Mouse (Mus musculus) heart, embryonic 14.5 days (tissue): ENCODE results near the gene Tgif2. TPM values are rescaled to one million over a fixed set of nuclear protein-coding genes. Genes with fewer than 3 reads are reported as not detected.

Source experiments
- ATAC-seq: fragments of 200-750 bp; cut with Nextera tagmentation; 2 replicates; pipeline ENCODE4 v1.8.0; 2017; ENCODE audit warnings: low read depth, moderate TSS enrichment; ENCODE audit not compliant: insufficient number of reproducible peaks, insufficient read depth, low FRiP score
- H3K27ac ChIP-seq, 2 experiments: fragments of 200-500 bp in 1 of 2; fragments of 300-500 bp in 1 of 2; sonication (generic) in 1 of 2; replicated peaks in 1 of 2; 2 replicates each; pipeline ENCODE4 v1.5.1; 2012 to 2014; ENCODE audit warnings: low read depth in 2 of 2, low read length in 2 of 2, control low read depth in 1 of 2, mild to moderate bottlenecking in 1 of 2, mixed read lengths in 1 of 2; ENCODE audit not compliant: control insufficient read depth in 1 of 2, insufficient read depth in 1 of 2
- H3K27me3 ChIP-seq: fragments of 300-500 bp; sonication (generic); 2 replicates; pipeline ENCODE4 v1.6.1; 2014; ENCODE audit warnings: mild to moderate bottlenecking, low read length, control low read depth; ENCODE audit not compliant: control insufficient read depth, insufficient read depth
- H3K36me3 ChIP-seq: fragments of 300-500 bp; sonication (generic); 2 replicates; pipeline ENCODE4 v1.6.1; 2014; ENCODE audit warnings: mild to moderate bottlenecking, control low read depth, low read length, mixed read lengths; ENCODE audit not compliant: control insufficient read depth, insufficient read depth
- H3K4me1 ChIP-seq, 2 experiments: fragments of 200-500 bp in 1 of 2; fragments of 300-500 bp in 1 of 2; sonication (generic) in 1 of 2; 2 replicates each; pipeline ENCODE4 v1.6.1; 2012 to 2014; ENCODE audit warnings: low read length in 2 of 2, control low read depth in 1 of 2, mixed read lengths in 1 of 2; ENCODE audit not compliant: control insufficient read depth in 2 of 2, insufficient read depth in 2 of 2
- H3K4me2 ChIP-seq: fragments of 300-500 bp; sonication (generic); 2 replicates; pipeline ENCODE4 v1.6.1; 2014; ENCODE audit warnings: mild to moderate bottlenecking, low read length
- H3K4me3 ChIP-seq, 2 experiments: fragments of 200-500 bp in 1 of 2; fragments of 300-500 bp in 1 of 2; sonication (generic) in 1 of 2; 2 replicates each; pipeline ENCODE4 v1.5.1; 2012 to 2014; ENCODE audit warnings: low read length in 2 of 2, mild to moderate bottlenecking in 2 of 2, control low read depth in 1 of 2, low read depth in 1 of 2, moderate library complexity in 1 of 2; ENCODE audit not compliant: control insufficient read depth in 1 of 2, insufficient read depth in 1 of 2
- H3K9ac ChIP-seq: fragments of 300-500 bp; sonication (generic); 2 replicates; pipeline ENCODE4 v1.6.1; 2014; ENCODE audit warnings: mild to moderate bottlenecking, low read length
- H3K9me3 ChIP-seq: fragments of 300-500 bp; sonication (generic); 2 replicates; pipeline ENCODE4 v1.6.1; 2016; ENCODE audit warnings: low read length, control low read depth; ENCODE audit not compliant: control insufficient read depth
- WGBS: fragments of 180-500 bp; shearing (Covaris S2); extraction: QIAGEN DNeasy Blood & Tissue Kit; methylation state at CpG from one replicate; pipeline ENCODE4 v1.1.7; 2014; 5-methylcytosine and 5-hydroxymethylcytosine counted together
- polyA plus RNA-seq: library from polyadenylated mRNA; unstranded; fragments of >200 nt; fragmentation: Nextera tagmentation; extraction: Ambion mirVana; gene quantifications from 2 replicates; pipeline ENCODE4 v1.2.1, GENCODE M21; 2014

The Tgif2 gene
- polyA plus RNA-seq, 1 experiment from 2014 or later: 36.2 TPM

DNA sequence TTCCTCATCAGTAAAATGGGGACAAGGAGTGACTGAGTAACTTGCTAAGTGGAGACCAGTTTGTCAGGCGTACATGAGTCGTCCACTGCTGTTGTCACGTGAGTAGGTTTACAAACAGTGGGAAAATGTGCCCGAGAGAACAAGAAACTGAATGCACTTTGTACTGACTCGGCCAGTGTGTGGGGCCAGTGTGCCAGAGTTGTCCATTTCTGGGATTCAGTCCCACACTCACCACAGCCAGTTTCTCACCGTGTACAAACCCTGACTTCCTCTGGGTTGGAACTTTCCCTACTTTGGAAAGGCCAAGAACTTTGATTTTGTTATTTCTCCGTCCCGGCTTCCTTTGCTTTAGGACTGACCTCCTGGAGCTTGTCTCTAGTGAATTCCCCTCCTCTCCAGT lies 29.2 kb downstream of the Tgif2 start:
- H3K36me3 ChIP-seq: peaks cover 89% of the 10 kb centered on the region
- no peak overlapping the region for H3K27ac ChIP-seq
- H3K27me3 ChIP-seq: no peaks in the 10 kb centered on the region
- H3K4me3 ChIP-seq: no peak overlapping the region
- H3K9me3 ChIP-seq: no peaks in the 10 kb centered on the region
- H3K4me2 ChIP-seq: no peak overlapping the region
- WGBS: 74% methylated on average over 8 of the region's 8 CpGs
- H3K9ac ChIP-seq: no peak overlapping the region
- peaks cover 2 to 18% of the 10 kb centered on the region in 2 experiments for H3K4me1 ChIP-seq
- ATAC-seq: no peak

DNA sequence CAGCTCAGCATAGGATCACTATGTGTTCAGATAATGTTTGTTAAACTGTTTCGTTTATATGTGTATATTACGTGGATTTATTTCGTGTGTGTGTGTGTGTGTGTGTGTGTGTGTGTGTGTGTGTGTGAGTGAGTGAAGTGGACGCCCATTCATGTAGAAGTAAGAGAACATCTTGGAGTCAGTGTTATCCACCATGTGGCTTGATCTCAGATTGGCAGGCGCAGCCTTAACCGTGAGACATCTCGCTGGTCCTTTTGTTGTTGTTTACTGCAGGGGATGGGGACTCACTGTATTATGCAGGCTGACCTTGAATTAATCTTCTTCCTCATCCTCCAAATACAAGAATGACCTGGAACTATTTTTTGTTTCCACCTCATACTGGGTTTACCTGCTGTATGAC lies 29.7 kb downstream of the Tgif2 start:
- Histone ChIP-seq H3K9me3 (no peaks in the 10 kb centered on the region), H3K27ac (no peak overlapping the region), H3K4me1 (peaks cover 2 to 13% of the 10 kb centered on the region in 2 experiments), H3K36me3 (peaks cover 94% of the 10 kb centered on the region), H3K9ac (no peak overlapping the region), H3K4me3 (no peak overlapping the region), H3K27me3 (no peaks in the 10 kb centered on the region), H3K4me2 (no peak overlapping the region)
- WGBS: 84% methylated on average over 7 of the region's 7 CpGs
- no peak for ATAC-seq

DNA sequence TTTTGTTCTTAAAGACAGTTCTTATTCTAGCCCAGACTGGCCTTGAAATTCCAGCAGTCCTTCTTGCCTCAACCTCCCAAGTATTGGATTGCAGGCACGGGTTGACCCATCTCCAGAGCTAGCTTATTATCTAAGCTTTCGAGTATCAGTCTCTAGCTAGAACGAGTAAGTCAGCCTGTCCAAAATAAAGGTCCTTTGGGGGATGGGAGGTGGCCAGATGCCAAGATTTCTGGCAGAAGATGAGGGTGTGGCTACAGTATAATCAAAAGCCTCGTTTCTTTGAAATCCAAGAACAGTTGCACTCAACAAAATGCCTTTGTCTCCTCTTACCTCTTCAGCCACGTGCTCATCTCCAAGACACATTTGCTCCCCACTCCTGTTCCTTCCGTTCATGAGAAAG lies 30.7 kb downstream of the Tgif2 start:
- no peak for ATAC-seq
- Histone ChIP-seq H3K9me3 (no peaks in the 10 kb centered on the region), H3K4me1 (peaks cover 2 to 9% of the 10 kb centered on the region in 2 experiments; a peak in 3 of 4 replicates), H3K27ac (no peak overlapping the region), H3K4me2 (no peak overlapping the region), H3K4me3 (no peak overlapping the region), H3K9ac (no peak overlapping the region), H3K36me3 (peaks cover 92% of the 10 kb centered on the region), H3K27me3 (no peaks in the 10 kb centered on the region)
- WGBS: 33% methylated on average over 6 of the region's 6 CpGs

DNA sequence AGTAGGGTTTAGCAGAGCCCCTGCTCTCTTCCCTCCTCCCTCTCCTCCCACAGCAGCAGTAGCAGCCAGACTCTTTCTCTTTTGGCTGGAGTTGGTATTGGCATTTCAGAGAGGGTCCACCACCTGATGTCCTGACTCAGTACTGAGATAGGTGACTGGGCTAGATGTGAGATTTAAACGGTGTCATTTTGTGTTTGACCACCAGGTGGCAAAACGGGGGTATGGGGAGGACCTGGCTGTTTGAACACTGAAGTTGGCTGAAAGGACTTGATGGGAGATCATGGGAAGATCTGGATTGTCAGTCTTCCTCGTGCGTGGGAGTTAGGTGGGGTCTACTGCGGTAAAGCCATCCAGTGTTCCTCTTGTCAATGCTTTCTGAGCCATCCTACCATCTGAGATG lies 33.8 kb downstream of the Tgif2 start:
- 27% methylated on average over 5 of the region's 5 CpGs for WGBS
- no peak overlapping the region for H3K27ac ChIP-seq
- ATAC-seq: 0 out of 2 replicates have a peak, but pooled peaks have one; percentile 13

DNA sequence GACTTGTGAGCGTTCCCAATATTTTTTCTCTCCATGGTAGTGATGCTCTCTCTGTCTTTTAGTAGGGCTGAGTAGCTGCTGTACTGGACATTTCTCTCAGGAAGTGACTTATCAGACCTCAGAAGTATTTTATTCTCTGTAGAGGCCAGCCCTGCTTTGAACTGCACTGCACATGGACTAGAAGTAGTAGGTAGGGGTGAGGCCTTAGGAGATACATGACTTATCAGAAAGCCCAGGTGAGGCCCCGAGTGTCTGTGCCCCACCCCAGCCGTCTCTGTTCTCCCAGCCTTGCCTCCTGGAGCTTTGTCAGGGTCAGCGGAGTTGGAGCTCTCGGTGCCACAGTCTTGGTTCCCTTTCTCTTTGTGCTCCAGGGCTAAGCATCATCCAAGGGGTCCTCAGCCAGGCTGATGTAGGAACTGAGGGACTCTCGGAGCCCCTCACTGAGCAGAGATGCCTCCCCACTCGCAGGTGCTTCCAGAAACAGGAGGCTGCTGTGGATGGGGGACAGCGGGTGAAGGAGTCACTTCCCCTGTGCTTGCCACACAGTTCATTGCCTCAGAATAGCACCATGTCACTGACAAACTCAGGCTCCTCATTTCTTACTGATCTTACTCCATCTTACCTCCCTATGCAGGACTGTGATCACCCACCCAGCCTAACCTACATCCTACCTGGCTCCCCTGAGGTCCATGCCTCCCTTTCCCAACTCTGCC lies 34.4 kb downstream of the Tgif2 start:
- no peak overlapping the region for H3K27ac ChIP-seq
- no peaks in the 10 kb centered on the region for H3K27me3 ChIP-seq
- no peaks in the 10 kb centered on the region for H3K9me3 ChIP-seq
- WGBS: 89% methylated on average over 8 of the region's 8 CpGs
- ATAC-seq: no peak
- H3K36me3 ChIP-seq: peaks cover 55% of the 10 kb centered on the region
- no peak overlapping the region for H3K9ac ChIP-seq
- H3K4me1 ChIP-seq: peaks cover 2 to 9% of the 10 kb centered on the region in 2 experiments
- H3K4me3 ChIP-seq: no peak overlapping the region
- no peak overlapping the region for H3K4me2 ChIP-seq

More for the DNA sequence above, 33.8 kb downstream of the Tgif2 start:
- Histone ChIP-seq H3K9me3 (no peaks in the 10 kb centered on the region), H3K9ac (no peak overlapping the region), H3K4me3 (no peak overlapping the region), H3K36me3 (peaks cover 61% of the 10 kb centered on the region), H3K4me1 (peaks cover 2 to 9% of the 10 kb centered on the region in 2 experiments; a peak in 3 of 4 replicates), H3K4me2 (no peak overlapping the region), H3K27me3 (no peaks in the 10 kb centered on the region)

DNA sequence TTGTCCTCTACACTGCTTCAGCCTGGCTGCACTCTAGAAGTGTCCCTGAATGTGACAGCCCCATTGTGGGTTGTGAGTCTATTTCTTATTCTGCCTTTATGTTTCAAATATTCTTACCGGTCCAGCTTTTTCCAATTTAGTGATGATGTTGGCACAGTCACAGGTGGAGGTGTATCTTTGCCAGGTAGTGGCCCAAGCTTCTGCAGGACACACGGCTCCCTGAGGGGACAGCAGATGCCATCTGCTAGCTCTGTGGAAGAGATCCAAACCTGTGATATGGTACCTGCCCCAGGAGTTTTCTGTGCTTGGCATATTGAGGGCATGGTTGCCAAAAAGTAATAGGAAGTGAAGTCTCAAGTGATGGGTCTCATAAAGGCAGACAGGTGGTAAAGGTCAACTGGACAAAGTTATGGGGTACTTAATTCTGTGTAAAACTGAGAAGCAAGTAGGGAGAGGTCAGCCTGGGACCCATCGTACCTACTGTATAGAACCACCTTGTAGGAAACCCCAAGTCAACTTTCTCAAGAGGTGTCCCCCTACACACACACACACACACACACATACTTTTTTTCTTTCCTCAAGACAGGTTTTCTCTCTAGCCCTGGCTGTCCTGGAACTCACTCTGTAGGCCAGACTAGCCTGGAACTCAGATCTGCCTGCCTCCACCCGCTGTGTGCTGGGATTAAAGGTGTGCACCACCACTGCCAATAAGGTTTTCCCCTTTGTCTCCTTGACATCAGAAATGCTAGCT lies 35.1 kb downstream of the Tgif2 start:
- 93% methylated on average over 4 of the region's 4 CpGs for WGBS
- ATAC-seq: no peak
- H3K4me2 ChIP-seq: no peak overlapping the region
- H3K36me3 ChIP-seq: peaks cover 48% of the 10 kb centered on the region
- no peak overlapping the region for H3K9ac ChIP-seq
- no peak overlapping the region for H3K27ac ChIP-seq
- no peaks in the 10 kb centered on the region for H3K9me3 ChIP-seq
- peaks cover 2 to 6% of the 10 kb centered on the region in 2 experiments for H3K4me1 ChIP-seq
- no peak overlapping the region for H3K4me3 ChIP-seq
- H3K27me3 ChIP-seq: no peaks in the 10 kb centered on the region

DNA sequence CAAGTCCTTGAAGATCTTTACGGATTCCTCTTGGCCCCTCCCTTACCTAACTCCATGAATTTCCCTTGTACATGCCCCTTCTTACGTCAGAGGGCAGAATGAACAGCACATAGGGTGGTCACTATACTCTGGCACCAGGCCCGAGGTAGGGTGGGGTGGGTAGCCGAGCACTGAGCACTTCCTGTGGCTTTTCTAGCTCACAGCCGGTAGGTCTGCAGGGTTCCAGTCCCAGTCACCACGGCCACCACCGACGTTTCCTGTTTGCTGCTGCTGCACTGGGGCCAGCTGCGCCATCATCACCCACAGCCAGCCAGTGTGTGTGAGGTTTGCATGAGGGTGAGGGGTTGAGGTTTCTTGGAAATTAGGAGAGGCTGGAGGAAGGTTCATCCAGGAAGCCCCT lies 37.9 kb downstream of the Tgif2 start:
- Histone ChIP-seq H3K36me3 (peaks cover 22% of the 10 kb centered on the region), H3K4me3 (no peak overlapping the region), H3K27ac (no peak overlapping the region), H3K27me3 (no peaks in the 10 kb centered on the region), H3K4me1 (no peaks in the 10 kb centered on the region; a peak in 1 of 4 replicates), H3K4me2 (no peak overlapping the region), H3K9me3 (no peaks in the 10 kb centered on the region), H3K9ac (no peak overlapping the region)
- 51% methylated on average over 9 of the region's 9 CpGs for WGBS
- no peak for ATAC-seq
